Mouse (Mus musculus): Measurements from ENCODE around the gene Slc35e1.

DNA sequence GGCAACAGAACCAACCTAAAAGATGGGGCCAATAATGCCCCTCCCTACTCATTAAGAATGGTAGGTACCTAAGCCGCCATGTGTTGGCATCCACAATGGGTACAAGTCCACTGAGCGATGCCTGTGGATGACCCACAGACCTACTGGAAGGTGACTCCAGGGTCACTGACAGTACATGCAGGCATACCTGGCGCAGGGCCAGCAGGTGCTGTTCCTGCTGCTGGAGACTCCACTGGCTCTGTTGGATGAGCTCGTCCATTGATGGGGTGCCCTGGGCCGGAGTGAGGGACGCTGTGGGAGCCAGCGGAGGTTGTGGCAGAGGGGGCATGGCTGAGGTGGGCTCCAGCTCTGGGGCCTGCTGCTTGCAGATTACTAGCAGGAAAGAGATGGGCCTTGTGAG, 21.7 kb downstream of the Slc35e1 start:
- TF ChIP-seq CTCF (IDR thresholded peaks at IDR 0.05 in 2 of 3, conservative IDR thresholded peaks at IDR 0.05 in 1 of 3; ENCODE audit: control insufficient read depth in 1 of 3, insufficient read depth in 1 of 3, low read depth in 2 of 3, low read length in 3 of 3, poor library complexity in 1 of 3, severe bottlenecking in 1 of 3) (no peak), USF1 (IDR thresholded peaks at IDR 0.05; ENCODE audit: low read depth, low read length) (no peak)

Data from MEL (cell line).